Mouse (Mus musculus) embryonic facial prominence, embryonic 11.5 days (tissue): Measurements from ENCODE around the gene Acvr2a. TPM values are rescaled to one million over a fixed set of nuclear protein-coding genes. Genes with fewer than 3 reads are reported as not detected.

Experiments used
- ATAC-seq: fragments of 200-750 bp; cut with Nextera tagmentation; replicated peaks from 2 replicates; pipeline ENCODE4 v1.8.0; 2017; ENCODE audit warnings: low read depth; ENCODE audit not compliant: insufficient number of reproducible peaks, low FRiP score, low TSS enrichment
- DNase-seq: peaks from one replicate; pipeline ENCODE4 v3.0.0-alpha.2; 2015; ENCODE audit warnings: low spot score
- H3K27ac ChIP-seq: fragments of 300-500 bp; sonication (generic); replicated peaks from 2 replicates; pipeline ENCODE4 v1.5.1; 2014; ENCODE audit warnings: mild to moderate bottlenecking, low read depth, low read length, control low read depth
- H3K27me3 ChIP-seq: fragments of 300-500 bp; sonication (generic); 2 replicates; pipeline ENCODE4 v1.6.1; 2014; ENCODE audit warnings: mild to moderate bottlenecking, low read length, moderate library complexity, mixed read lengths; ENCODE audit not compliant: control insufficient read depth, insufficient read depth
- H3K36me3 ChIP-seq: fragments of 300-500 bp; sonication (generic); replicated peaks from 2 replicates; pipeline ENCODE4 v1.6.1; 2014; ENCODE audit warnings: low read depth, mild to moderate bottlenecking, low read length, moderate library complexity, mixed read lengths; ENCODE audit not compliant: control insufficient read depth, insufficient read depth
- H3K4me1 ChIP-seq: fragments of 300-500 bp; sonication (generic); 2 replicates; pipeline ENCODE4 v1.6.1; 2014; ENCODE audit warnings: low read length, mixed read lengths; ENCODE audit not compliant: control insufficient read depth, insufficient read depth
- H3K4me2 ChIP-seq: fragments of 300-500 bp; sonication (generic); 2 replicates; pipeline ENCODE4 v1.6.1; 2014; ENCODE audit warnings: low read depth, mild to moderate bottlenecking, control low read depth, low read length, moderate library complexity
- H3K4me3 ChIP-seq: fragments of 300-500 bp; sonication (generic); 2 replicates; pipeline ENCODE4 v1.5.1; 2014; ENCODE audit warnings: low read depth, low read length, control low read depth
- H3K9ac ChIP-seq: fragments of 300-500 bp; sonication (generic); replicated peaks from 2 replicates; pipeline ENCODE4 v1.6.1; 2014; ENCODE audit warnings: mild to moderate bottlenecking, control low read depth, low read length
- H3K9me3 ChIP-seq: fragments of 300-500 bp; sonication (generic); replicated peaks from 2 replicates; pipeline ENCODE4 v1.6.1; 2016; ENCODE audit warnings: mild to moderate bottlenecking, low read length, inconsistent platforms, mixed read lengths; ENCODE audit not compliant: control insufficient read depth
- WGBS: fragments of 180-500 bp; shearing (Covaris S2); extraction: QIAGEN DNeasy Blood & Tissue Kit; methylation state at CpG from one replicate; pipeline ENCODE4 v1.1.7; 2014; 5-methylcytosine and 5-hydroxymethylcytosine counted together
- polyA plus RNA-seq: library from polyadenylated mRNA; unstranded; fragments of >200 nt; fragmentation: Nextera tagmentation; extraction: Ambion mirVana; gene quantifications from 2 replicates; pipeline ENCODE4 v1.2.1, GENCODE M21; 2014

Acvr2a gene
- 28.3 and 34.7 TPM in 2 replicates for polyA plus RNA-seq

DNA sequence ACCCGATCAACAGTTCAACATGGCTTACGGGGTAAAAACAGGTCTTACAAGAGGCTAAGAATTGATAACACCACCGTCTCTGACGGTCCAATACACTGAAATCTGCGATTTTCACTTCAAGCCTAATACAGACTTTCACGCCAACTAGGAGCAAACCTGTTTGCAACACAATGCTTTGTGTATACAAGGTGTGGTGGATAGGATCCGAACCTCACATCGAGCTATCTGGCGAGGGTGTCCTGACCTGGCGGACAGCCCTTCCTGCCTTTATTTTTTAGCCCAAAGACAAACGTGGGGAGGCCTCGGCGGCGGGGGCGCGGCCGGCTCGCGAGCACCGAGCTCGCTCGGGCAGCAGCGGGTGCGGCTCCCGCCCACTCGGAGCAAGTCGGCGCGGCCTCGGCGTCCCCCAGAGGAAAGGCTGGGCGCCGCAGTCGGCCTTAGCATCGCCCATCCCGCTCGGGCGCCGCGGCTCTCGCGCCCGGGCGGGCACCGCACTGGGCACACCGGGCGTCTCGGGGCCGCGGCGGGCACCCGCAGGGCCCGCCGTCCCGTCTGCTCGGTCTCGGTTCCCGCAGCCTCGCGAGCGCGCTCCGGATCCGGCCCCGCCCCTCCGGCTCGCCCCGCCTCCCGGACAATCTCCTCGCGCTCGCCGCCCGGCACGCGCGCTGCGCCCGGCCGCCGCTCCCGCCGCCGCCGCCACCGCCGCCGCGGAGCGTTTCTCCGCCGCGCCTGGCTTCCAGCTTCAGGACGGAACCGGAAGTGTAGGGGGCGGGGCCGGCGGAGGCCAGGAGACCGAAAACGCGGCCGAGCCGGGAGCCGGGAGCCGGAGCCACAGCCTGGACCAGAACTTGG is at the start of gene Acvr2a:
TSS of gene Acvr2a (plus strand) at position 739 of the 852 bp plus-strand sequence.
- peak within 1 kb of the TSS; percentile 72 for H3K4me2 ChIP-seq
- H3K27me3 ChIP-seq = no peaks in the 10 kb centered on the region
- H3K36me3 ChIP-seq = no peaks in the 10 kb centered on the region
- ATAC-seq = peak; percentile 88
- WGBS = under 1% methylated on average over 95 of the region's 105 CpGs
- H3K4me1 ChIP-seq = no peaks in the 10 kb centered on the region
- H3K27ac ChIP-seq = peak within 1 kb of the TSS; percentile 93
- peak; percentile 92 for DNase-seq
- peak within 1 kb of the TSS; percentile 92 for H3K9ac ChIP-seq
- no peaks in the 10 kb centered on the region for H3K9me3 ChIP-seq
- peak within 1 kb of the TSS; percentile 87 for H3K4me3 ChIP-seq

DNA sequence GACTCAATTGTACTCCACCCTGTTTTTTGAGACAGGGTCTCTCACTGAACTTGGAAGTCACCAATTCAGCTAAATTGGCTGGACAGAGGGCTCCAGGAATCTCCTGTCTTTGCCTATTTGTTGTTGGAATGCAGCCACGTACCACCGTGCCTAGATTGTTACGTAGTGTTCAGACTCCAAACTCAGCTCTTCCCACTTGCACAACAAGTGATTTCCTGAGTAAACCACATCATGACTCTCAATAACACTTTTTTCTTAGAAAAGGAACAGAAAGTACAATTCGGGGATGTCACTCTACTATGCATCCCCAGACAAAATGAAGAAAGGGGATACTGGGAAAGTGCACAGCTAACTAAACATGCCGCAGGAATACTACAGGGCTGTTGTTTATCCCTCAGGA is 47.4 kb upstream of the Acvr2a start:
- no peak for DNase-seq
- Histone ChIP-seq H3K4me2 (no peak overlapping the region), H3K27me3 (no peaks in the 10 kb centered on the region), H3K4me1 (no peaks in the 10 kb centered on the region), H3K4me3 (no peak overlapping the region), H3K27ac (no peak overlapping the region), H3K36me3 (no peaks in the 10 kb centered on the region), H3K9ac (no peak overlapping the region), H3K9me3 (no peaks in the 10 kb centered on the region)
- ATAC-seq = no peak
- 91% methylated on average over 5 of the region's 5 CpGs for WGBS

DNA sequence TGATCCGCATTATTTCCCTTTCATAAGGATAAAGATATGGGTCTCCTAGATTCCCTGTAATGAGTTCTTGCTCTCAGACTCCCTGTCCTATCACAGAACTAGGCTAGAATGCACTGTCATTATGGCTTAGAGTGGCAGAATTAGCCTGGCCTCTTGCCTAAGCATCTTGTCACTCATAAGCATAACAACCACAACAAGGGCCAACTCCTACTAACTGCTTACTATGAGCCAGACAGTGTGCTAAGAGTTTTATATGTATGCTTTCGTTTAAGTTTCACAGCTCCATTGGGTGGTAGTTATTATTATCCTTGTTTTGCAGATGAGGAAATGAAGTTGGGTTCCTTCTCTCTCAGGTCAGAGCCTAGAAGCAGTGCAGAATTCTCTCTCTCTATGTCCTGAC is 46.1 kb upstream of the Acvr2a start:
- WGBS = 87% methylated on average over 2 of the region's 2 CpGs
- H3K27me3 ChIP-seq = no peaks in the 10 kb centered on the region
- no peak for DNase-seq

DNA sequence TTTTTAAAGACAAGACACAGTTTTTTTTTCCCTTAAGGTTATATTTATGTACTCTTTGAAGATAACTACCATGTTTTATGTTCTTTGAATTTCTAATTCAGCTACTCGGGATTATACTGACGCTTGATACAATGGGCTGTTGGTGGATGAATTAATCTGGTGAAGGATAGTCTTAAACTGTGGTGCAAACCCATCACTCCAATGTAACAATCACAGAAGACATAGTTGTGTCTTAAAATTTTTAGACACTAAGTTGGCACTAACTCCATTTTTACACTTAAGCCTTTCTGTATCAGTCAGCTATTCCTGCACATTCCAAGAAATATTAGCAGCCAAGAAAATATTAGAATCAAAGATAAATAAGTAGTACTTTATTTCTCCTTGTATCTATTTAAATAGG is 45.7 kb upstream of the Acvr2a start:
- H3K4me3 ChIP-seq = no peak overlapping the region
- H3K9ac ChIP-seq = no peak overlapping the region
- no peaks in the 10 kb centered on the region for H3K4me1 ChIP-seq
- 87% methylated on average over 2 of the region's 2 CpGs for WGBS
- no peak for DNase-seq
- H3K27me3 ChIP-seq = no peaks in the 10 kb centered on the region
- no peaks in the 10 kb centered on the region for H3K9me3 ChIP-seq
- H3K36me3 ChIP-seq = no peaks in the 10 kb centered on the region
- no peak overlapping the region for H3K4me2 ChIP-seq
- no peak overlapping the region for H3K27ac ChIP-seq
- no peak for ATAC-seq

More for the DNA sequence above, 46.1 kb upstream of the Acvr2a start:
- no peak overlapping the region for H3K9ac ChIP-seq
- no peak for ATAC-seq
- H3K27ac ChIP-seq = no peak overlapping the region
- no peak overlapping the region for H3K4me2 ChIP-seq
- H3K4me1 ChIP-seq = no peaks in the 10 kb centered on the region
- no peak overlapping the region for H3K4me3 ChIP-seq
- H3K9me3 ChIP-seq = no peaks in the 10 kb centered on the region
- H3K36me3 ChIP-seq = no peaks in the 10 kb centered on the region

DNA sequence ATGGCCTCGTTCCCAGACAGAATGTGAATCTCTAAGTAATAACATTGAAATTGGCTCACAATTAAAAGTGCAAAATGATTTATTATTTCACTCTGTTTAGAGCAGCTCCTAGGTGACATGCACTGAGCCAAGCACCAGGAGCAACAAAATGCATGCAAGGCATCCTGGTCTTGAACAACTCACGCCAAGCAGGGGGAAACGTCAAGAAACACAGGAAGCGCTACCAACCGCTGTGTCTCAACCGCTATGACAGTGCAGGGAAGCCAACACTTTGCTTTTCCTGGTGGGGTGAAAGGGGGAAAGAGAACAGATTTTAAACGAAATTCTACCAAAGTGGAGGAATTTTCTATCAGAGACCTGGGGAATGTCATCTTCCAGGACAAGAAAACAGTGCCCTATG is 43.8 kb upstream of the Acvr2a start:
- no peak overlapping the region for H3K9ac ChIP-seq
- H3K4me2 ChIP-seq = no peak overlapping the region
- H3K27ac ChIP-seq = no peak overlapping the region
- H3K36me3 ChIP-seq = no peaks in the 10 kb centered on the region
- no peak for ATAC-seq
- no peaks in the 10 kb centered on the region for H3K4me1 ChIP-seq
- no peak for DNase-seq
- no peaks in the 10 kb centered on the region for H3K27me3 ChIP-seq
- H3K9me3 ChIP-seq = no peaks in the 10 kb centered on the region
- H3K4me3 ChIP-seq = no peak overlapping the region
- WGBS = 84% methylated on average over 7 of the region's 7 CpGs

DNA sequence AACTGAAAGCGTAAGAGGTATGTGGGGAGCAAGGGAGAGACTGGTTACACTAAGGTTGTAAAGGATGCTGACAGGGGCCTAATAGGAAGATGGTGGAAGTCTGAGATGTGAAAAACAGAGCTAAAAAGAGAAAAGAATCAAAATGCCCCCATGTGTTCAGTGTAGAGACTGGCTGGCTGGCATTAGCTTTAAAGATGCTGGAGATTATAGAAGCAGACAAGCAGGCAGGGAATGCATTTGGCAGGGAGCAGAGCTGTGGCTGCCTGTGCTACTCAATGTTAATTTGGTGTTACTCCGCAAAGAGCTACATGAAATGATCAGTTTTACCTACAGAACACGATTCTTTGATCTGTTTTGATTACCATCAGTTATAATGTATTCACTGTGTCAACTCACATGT is 43.3 kb upstream of the Acvr2a start:
- Histone ChIP-seq H3K9ac (no peak overlapping the region), H3K36me3 (no peaks in the 10 kb centered on the region), H3K4me1 (no peaks in the 10 kb centered on the region), H3K4me3 (no peak overlapping the region), H3K4me2 (no peak overlapping the region), H3K27ac (no peak overlapping the region), H3K27me3 (no peaks in the 10 kb centered on the region), H3K9me3 (no peaks in the 10 kb centered on the region)
- DNase-seq (no peak), ATAC-seq (no peak)
- 91% methylated on average over 3 of the region's 3 CpGs for WGBS

GRCm38 (mm10) chr2:48775281-48775680 is 38.6 kb upstream of the Acvr2a start:
- Histone ChIP-seq H3K9ac (no peak overlapping the region), H3K4me3 (no peak overlapping the region), H3K27me3 (no peaks in the 10 kb centered on the region), H3K27ac (no peak overlapping the region), H3K4me1 (no peaks in the 10 kb centered on the region), H3K9me3 (no peaks in the 10 kb centered on the region), H3K4me2 (no peak overlapping the region), H3K36me3 (no peaks in the 10 kb centered on the region)
- ATAC-seq = no peak
- no peak for DNase-seq
- WGBS = 90% methylated on average over 3 of the region's 3 CpGs

GRCm38 (mm10) chr2:48788901-48789300 is 25.0 kb upstream of the Acvr2a start:
- no peak for DNase-seq
- H3K27ac ChIP-seq = no peak overlapping the region
- WGBS = 73% methylated on average over 3 of the region's 3 CpGs

More at GRCm38 (mm10) chr2:48788901-48789300, 25.0 kb upstream of the Acvr2a start:
- H3K9me3 ChIP-seq = no peaks in the 10 kb centered on the region
- no peak overlapping the region for H3K4me3 ChIP-seq
- no peaks in the 10 kb centered on the region for H3K36me3 ChIP-seq
- no peak overlapping the region for H3K9ac ChIP-seq
- no peaks in the 10 kb centered on the region for H3K4me1 ChIP-seq
- no peak for ATAC-seq
- H3K27me3 ChIP-seq = no peaks in the 10 kb centered on the region
- no peak overlapping the region for H3K4me2 ChIP-seq
